Mouse (Mus musculus) intestine, embryonic 16.5 days (tissue): ENCODE measurements around the gene Arhgap28. TPM values are rescaled to one million over a fixed set of nuclear protein-coding genes. Genes with fewer than 3 reads are reported as not detected.

Experiments
- ATAC-seq: fragments of 200-750 bp; cut with Nextera tagmentation; 2 replicates; pipeline ENCODE4 v1.8.0; 2017; ENCODE audit warnings: moderate TSS enrichment, moderate library complexity
- H3K27ac ChIP-seq: fragments of 300-500 bp; sonication (generic); 2 replicates; pipeline ENCODE4 v1.5.1; 2014; ENCODE audit warnings: mild to moderate bottlenecking, low read length
- H3K27me3 ChIP-seq: fragments of 300-500 bp; sonication (generic); replicated peaks from 2 replicates; pipeline ENCODE4 v1.6.1; 2014; ENCODE audit warnings: low read length, control low read depth, mixed read lengths; ENCODE audit not compliant: control insufficient read depth, insufficient read depth
- H3K36me3 ChIP-seq: fragments of 300-500 bp; sonication (generic); 2 replicates; pipeline ENCODE4 v1.6.1; 2014; ENCODE audit warnings: low read length, control low read depth; ENCODE audit not compliant: control insufficient read depth, insufficient read depth
- H3K4me1 ChIP-seq: fragments of 300-500 bp; sonication (generic); 2 replicates; pipeline ENCODE4 v1.6.1; 2014; ENCODE audit warnings: low read length, control low read depth, mixed read lengths; ENCODE audit not compliant: control insufficient read depth, insufficient read depth
- H3K4me2 ChIP-seq: fragments of 300-500 bp; sonication (generic); 2 replicates; pipeline ENCODE4 v1.6.1; 2014; ENCODE audit warnings: low read depth, low read length, control low read depth
- H3K4me3 ChIP-seq: fragments of 300-500 bp; sonication (generic); 2 replicates; pipeline ENCODE4 v1.5.1; 2014; ENCODE audit warnings: mild to moderate bottlenecking, low read length
- H3K9ac ChIP-seq: fragments of 300-500 bp; sonication (generic); 2 replicates; pipeline ENCODE4 v1.6.1; 2014; ENCODE audit warnings: low read depth, low read length
- H3K9me3 ChIP-seq: fragments of 300-500 bp; sonication (generic); 2 replicates; pipeline ENCODE4 v1.6.1; 2016; ENCODE audit warnings: low read length, control low read depth; ENCODE audit not compliant: control insufficient read depth
- WGBS: fragments of 180-500 bp; shearing (Covaris S2); extraction: QIAGEN DNeasy Blood & Tissue Kit; methylation state at CpG from one replicate; pipeline ENCODE4 v1.1.7; 2014; 5-methylcytosine and 5-hydroxymethylcytosine counted together
- polyA plus RNA-seq: library from polyadenylated mRNA; unstranded; fragments of >200 nt; fragmentation: Nextera tagmentation; extraction: Ambion mirVana; gene quantifications from 2 replicates; pipeline ENCODE4 v1.2.1, GENCODE M21; 2015

Arhgap28 gene
- polyA plus RNA-seq, 1 experiment from 2014 or later, result 12.7 TPM

- Histone ChIP-seq H3K4me1 (no peaks in the 10 kb centered on the region), H3K4me3 (no peak overlapping the region), H3K27ac (no peak overlapping the region), H3K9ac (no peak overlapping the region), H3K36me3 (no peaks in the 10 kb centered on the region), H3K4me2 (no peak overlapping the region), H3K9me3 (no peaks in the 10 kb centered on the region), H3K27me3 (no peaks in the 10 kb centered on the region)
- 87% methylated on average over 3 of the region's 3 CpGs for WGBS
- no peak for ATAC-seq
Measured at GRCm38 (mm10) chr17:67930467-67930866, 73.5 kb downstream of the Arhgap28 start.

DNA sequence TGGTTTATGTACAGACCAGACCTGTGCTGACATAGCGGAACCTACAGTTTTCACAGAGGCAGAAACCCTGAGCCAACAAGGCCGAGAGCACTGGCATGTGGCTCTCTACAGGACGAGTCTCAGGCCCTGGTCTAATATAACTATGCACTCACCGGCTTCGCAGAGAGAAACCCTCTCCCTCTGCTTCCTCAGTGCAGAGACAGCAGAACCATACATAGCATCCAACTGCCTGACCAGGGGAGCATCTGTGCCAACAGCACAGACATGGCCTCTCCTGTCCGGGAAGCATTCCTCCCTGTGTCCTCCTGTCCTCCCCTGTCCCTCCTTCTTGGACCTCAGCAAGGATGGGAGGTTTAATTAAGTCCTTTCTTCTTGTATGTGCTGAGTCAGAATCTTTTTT, 75.6 kb downstream of the Arhgap28 start:
- H3K36me3 ChIP-seq, result no peaks in the 10 kb centered on the region
- H3K27me3 ChIP-seq, result no peaks in the 10 kb centered on the region
- no peak overlapping the region for H3K4me3 ChIP-seq
- no peak overlapping the region for H3K4me2 ChIP-seq
- no peaks in the 10 kb centered on the region for H3K9me3 ChIP-seq
- no peaks in the 10 kb centered on the region for H3K4me1 ChIP-seq
- WGBS, result 84% methylated on average over 6 of the region's 6 CpGs
- no peak overlapping the region for H3K9ac ChIP-seq
- ATAC-seq, result no peak
- H3K27ac ChIP-seq, result no peak overlapping the region

DNA sequence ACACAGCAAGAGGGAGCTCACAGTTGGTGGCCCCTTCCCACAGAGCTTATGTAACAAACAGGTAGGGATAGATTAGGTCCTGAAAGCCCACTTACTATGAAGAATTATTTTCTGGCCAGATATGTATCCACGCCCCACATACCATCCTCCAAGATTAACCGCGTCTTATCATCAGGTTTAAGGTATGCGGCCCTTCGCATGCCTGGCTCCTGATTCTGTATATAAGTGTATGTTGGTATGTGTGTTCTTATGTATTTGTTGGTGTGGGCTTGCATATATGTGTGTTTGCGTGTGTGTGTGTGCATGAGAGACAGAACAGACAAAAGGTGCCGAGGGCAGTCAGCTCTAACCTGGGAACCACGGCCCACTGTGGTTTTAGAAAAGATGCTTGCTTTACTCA, 76.1 kb downstream of the Arhgap28 start:
- H3K36me3 ChIP-seq, result no peaks in the 10 kb centered on the region
- ATAC-seq, result no peak
- no peak overlapping the region for H3K27ac ChIP-seq
- 89% methylated on average over 8 of the region's 8 CpGs for whole genome bisulfite sequencing
- no peaks in the 10 kb centered on the region for H3K9me3 ChIP-seq
- no peaks in the 10 kb centered on the region for H3K27me3 ChIP-seq
- H3K9ac ChIP-seq, result no peak overlapping the region
- no peak overlapping the region for H3K4me2 ChIP-seq
- no peak overlapping the region for H3K4me3 ChIP-seq
- no peaks in the 10 kb centered on the region for H3K4me1 ChIP-seq

GRCm38 (mm10) chr17:67919959-67920358, 84.0 kb downstream of the Arhgap28 start:
- no peak overlapping the region for H3K27ac ChIP-seq

GRCm38 (mm10) chr17:67918201-67918600, 85.7 kb downstream of the Arhgap28 start:
- Histone ChIP-seq H3K4me2 (no peak overlapping the region), H3K27ac (no peak overlapping the region), H3K36me3 (no peaks in the 10 kb centered on the region), H3K9me3 (no peaks in the 10 kb centered on the region), H3K4me1 (no peaks in the 10 kb centered on the region), H3K4me3 (no peak overlapping the region), H3K9ac (no peak overlapping the region), H3K27me3 (no peaks in the 10 kb centered on the region)
- no peak for ATAC-seq
- WGBS, result 80% methylated on average over 7 of the region's 7 CpGs

More at GRCm38 (mm10) chr17:67919959-67920358, 84.0 kb downstream of the Arhgap28 start:
- Histone ChIP-seq H3K4me3 (no peak overlapping the region), H3K36me3 (no peaks in the 10 kb centered on the region), H3K9ac (no peak overlapping the region), H3K9me3 (no peaks in the 10 kb centered on the region), H3K27me3 (no peaks in the 10 kb centered on the region), H3K4me2 (no peak overlapping the region), H3K4me1 (no peaks in the 10 kb centered on the region)
- ATAC-seq, result no peak
- 85% methylated on average over 7 of the region's 7 CpGs for WGBS

- Histone ChIP-seq H3K4me3 (no peak overlapping the region), H3K4me2 (no peak overlapping the region), H3K9ac (no peak overlapping the region), H3K27me3 (no peaks in the 10 kb centered on the region), H3K4me1 (no peaks in the 10 kb centered on the region), H3K9me3 (no peaks in the 10 kb centered on the region), H3K27ac (no peak overlapping the region), H3K36me3 (no peaks in the 10 kb centered on the region)
- WGBS, result 77% methylated on average over 2 of the region's 2 CpGs
- no peak for ATAC-seq
Measured at GRCm38 (mm10) chr17:67916901-67917300, 87.0 kb downstream of the Arhgap28 start.

GRCm38 (mm10) chr17:67912640-67913039, 91.3 kb downstream of the Arhgap28 start:
- no peak overlapping the region for H3K9ac ChIP-seq
- WGBS, result 48% methylated on average over 12 of the region's 12 CpGs
- H3K4me3 ChIP-seq, result no peak overlapping the region
- H3K4me1 ChIP-seq, result peaks cover 9% of the 10 kb centered on the region; the same call in 1 of the 2 replicates
- H3K36me3 ChIP-seq, result no peaks in the 10 kb centered on the region
- H3K27me3 ChIP-seq, result no peaks in the 10 kb centered on the region
- H3K9me3 ChIP-seq, result no peaks in the 10 kb centered on the region
- ATAC-seq, result 0 out of 2 replicates have a peak, but pooled peaks have one; percentile 28
- no peak overlapping the region for H3K27ac ChIP-seq
- H3K4me2 ChIP-seq, result no peak overlapping the region

DNA sequence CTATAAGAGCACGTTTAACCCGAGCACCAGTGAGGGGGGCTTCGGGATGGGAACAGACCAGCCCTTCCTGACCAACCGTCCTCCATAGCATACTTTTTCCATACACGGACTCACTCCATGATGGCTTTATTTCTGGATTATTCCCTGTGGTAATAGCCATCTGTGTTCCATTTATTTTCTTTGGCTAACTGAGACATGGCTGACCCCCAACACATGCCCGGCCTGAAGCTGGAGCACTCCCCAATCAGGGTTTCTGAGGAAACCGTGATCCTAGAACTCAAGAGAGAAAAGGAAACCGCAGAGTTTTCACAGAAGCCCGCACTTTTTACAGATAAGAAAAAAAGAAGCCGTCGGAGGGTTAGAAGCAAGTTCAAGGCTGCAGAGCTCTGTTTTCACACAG, 91.9 kb downstream of the Arhgap28 start:
- no peak for ATAC-seq

DNA sequence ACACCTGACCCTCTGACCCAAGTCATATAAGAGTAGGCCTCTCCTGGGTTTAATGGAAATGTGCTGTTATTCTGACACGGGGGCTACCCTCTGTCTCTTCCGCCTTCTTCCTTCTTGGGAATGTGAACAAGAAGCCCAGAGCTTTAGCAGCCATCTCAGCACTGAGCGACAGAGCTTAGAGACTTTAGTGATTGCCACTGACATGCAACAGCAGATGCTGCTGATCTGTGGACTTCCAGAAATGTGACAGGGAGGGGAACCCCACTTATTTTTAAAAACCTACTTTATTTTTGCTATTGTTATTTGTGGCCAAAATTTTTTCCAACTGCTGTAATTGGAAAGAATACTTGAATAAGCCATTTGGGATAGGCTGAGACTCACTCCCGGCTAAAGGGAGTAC, 95.4 kb downstream of the Arhgap28 start:
- Histone ChIP-seq H3K4me2 (no peak overlapping the region), H3K4me3 (no peak overlapping the region), H3K9ac (no peak overlapping the region), H3K9me3 (no peaks in the 10 kb centered on the region), H3K27ac (no peak overlapping the region), H3K27me3 (no peaks in the 10 kb centered on the region), H3K4me1 (peaks cover 11% of the 10 kb centered on the region; the same call in 1 of the 2 replicates), H3K36me3 (no peaks in the 10 kb centered on the region)
- WGBS, result 79% methylated on average over 4 of the region's 4 CpGs
- ATAC-seq, result no peak; the same call in 1 of the 2 replicates

More for the DNA sequence above, 91.9 kb downstream of the Arhgap28 start:
- Histone ChIP-seq H3K36me3 (no peaks in the 10 kb centered on the region), H3K27ac (no peak overlapping the region), H3K4me1 (peaks cover 11% of the 10 kb centered on the region; the same call in 1 of the 2 replicates), H3K27me3 (no peaks in the 10 kb centered on the region), H3K4me3 (no peak overlapping the region), H3K4me2 (no peak overlapping the region), H3K9me3 (no peaks in the 10 kb centered on the region), H3K9ac (no peak overlapping the region)
- WGBS, result 80% methylated on average over 11 of the region's 11 CpGs

- no peak overlapping the region for H3K4me2 ChIP-seq
- no peak overlapping the region for H3K9ac ChIP-seq
- peak; percentile 87 for ATAC-seq
- H3K4me1 ChIP-seq, result peaks cover 11% of the 10 kb centered on the region; the same call in 1 of the 2 replicates
- no peak overlapping the region for H3K27ac ChIP-seq
- WGBS, result 71% methylated on average over 4 of the region's 4 CpGs
- no peaks in the 10 kb centered on the region for H3K9me3 ChIP-seq
- H3K4me3 ChIP-seq, result no peak overlapping the region
- no peaks in the 10 kb centered on the region for H3K27me3 ChIP-seq
- no peaks in the 10 kb centered on the region for H3K36me3 ChIP-seq
Measured at GRCm38 (mm10) chr17:67908137-67908536, 95.8 kb downstream of the Arhgap28 start.
